Mouse (Mus musculus): Measurements from ENCODE around the gene Bbs12.

The Bbs12 gene

GRCm38 (mm10) chr3:37312370-37312941, at the start of gene Bbs12, which contains the start of gene Cetn4:
Gene Bbs12, plus strand, starts transcription at chr3:37312554.
Gene Cetn4, minus strand, starts transcription at chr3:37312708.
- peak; percentile 96 for DNase-seq (ENCODE audit: low read depth, low spot score)

DNA sequence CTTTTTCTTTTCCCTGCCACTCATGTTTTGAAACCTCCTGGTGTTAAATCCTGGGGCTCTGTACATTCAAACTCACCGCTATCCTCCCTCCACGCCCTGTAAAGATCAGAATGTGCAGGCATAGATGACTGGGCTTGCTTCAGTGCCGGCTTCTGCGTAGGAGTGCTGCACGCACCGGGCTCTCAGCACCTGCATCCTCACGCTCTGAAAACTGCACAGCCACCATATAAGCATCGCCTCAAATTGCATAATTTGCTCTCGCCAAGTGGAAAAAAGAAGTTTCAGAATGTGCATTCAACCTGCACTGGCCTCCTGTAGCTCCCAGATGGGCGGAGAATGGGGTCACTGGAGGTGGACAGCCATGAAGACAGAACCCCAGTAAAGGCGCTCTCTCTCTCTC, 44.0 kb upstream of the Bbs12 start:
- peak; percentile 67 for DNase-seq (ENCODE audit: low read depth, low spot score)

- no peak for DNase-seq (ENCODE audit: low read depth, low spot score)
Measured at GRCm38 (mm10) chr3:37269926-37270325, 42.4 kb upstream of the Bbs12 start.

DNA sequence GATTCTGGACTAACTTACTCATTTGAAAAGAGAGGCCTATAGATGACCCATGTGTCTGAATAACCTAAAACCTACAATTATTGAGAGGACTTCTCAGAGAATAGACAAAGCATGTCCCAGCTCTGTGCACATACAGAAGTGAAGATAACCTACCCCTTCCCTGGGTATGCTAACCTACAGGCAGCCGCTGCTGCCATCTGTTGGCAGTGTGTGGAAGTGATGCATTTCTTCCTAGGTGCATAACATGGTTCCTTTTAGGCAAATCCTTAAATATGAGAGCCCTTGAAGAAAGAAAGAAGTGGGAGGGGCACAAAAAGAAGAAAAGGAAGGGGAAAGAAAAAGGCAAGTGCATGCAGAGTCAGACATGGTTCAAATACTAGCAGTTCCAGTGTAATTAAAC, 41.1 kb upstream of the Bbs12 start:
- DNase-seq (ENCODE audit: low read depth, low spot score) = peak; percentile 79

- peak; percentile 48 for DNase-seq (ENCODE audit: low read depth, low spot score)
Measured at GRCm38 (mm10) chr3:37273092-37273491, 39.3 kb upstream of the Bbs12 start.

GRCm38 (mm10) chr3:37274661-37275060, 37.7 kb upstream of the Bbs12 start:
- DNase-seq (ENCODE audit: low read depth, low spot score) = no peak

GRCm38 (mm10) chr3:37280221-37280620, 32.1 kb upstream of the Bbs12 start:
- DNase-seq (ENCODE audit: low read depth, low spot score) = no peak

DNA sequence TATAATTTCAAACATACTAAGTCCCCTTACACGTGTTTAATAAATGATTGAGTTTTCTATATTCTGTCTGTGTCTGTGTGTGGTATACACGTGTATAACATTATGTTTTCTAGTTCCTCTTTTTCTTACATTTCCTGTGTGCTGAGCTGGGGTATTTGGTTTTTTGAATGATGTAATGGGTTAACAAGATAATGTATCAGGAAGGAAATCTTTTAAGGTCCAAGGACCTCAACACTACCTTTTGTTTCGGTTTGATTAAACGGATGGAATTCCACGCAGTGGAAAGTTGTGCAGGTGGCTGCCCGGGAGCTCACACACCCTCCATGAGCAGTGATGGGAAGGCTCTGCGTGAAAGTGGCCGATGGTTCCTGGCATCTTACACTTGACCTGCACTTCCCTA, 31.5 kb upstream of the Bbs12 start:
- DNase-seq (ENCODE audit: low read depth, low spot score) = peak; percentile 52

DNA sequence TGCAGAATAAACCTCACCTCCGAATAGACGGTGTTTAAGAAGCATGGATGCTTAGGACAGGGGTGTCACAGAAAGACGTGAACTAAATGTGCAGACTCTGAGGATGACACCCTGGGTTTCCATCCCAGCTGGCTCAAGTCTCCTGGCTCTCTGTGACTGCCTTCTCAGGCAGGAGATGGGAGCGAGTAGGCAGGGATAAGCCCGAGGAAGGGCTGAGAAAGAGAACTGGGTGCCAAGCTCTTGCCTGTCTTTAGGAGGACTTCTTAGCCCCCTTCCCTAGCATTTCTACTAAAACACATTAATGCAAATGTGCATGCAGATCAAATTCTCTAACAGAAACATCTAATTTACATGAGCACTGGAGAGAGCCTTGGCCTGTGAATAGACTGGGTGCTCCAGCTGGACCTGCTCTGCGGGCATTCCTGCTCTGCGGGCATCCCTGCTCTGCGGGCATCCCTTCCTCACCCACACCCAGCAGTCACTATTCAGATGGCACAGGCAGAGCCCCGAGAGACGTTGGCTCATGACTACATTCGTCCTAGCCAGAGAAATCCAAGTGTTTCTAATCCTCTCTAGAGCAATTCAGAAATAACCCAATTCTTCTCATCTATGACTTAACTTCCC, 29.9 kb upstream of the Bbs12 start:
- DNase-seq (ENCODE audit: low read depth, low spot score) = no peak

- no peak for DNase-seq (ENCODE audit: low read depth, low spot score)
Measured at GRCm38 (mm10) chr3:37283234-37283633, 29.1 kb upstream of the Bbs12 start.

DNA sequence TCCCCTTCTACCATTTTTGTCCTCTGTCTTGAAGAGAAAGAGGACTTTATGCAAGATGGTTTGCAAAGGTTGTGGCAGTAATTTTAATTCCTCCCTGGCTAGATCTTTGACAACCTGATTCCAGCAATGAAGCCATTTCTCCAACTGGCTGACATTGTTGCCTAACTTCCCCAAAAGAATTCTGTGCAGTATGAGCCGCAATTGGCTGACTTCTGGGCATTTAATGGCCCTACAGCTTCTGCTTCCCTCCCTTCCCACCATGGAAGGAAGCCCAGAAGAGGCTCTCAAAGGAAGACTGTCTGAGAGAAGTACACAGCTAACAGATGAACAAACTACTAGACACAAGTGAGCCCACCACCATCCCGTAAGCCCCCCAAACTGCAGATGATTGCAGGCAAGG, 23.1 kb upstream of the Bbs12 start:
- no peak for DNase-seq (ENCODE audit: low read depth, low spot score)

DNA sequence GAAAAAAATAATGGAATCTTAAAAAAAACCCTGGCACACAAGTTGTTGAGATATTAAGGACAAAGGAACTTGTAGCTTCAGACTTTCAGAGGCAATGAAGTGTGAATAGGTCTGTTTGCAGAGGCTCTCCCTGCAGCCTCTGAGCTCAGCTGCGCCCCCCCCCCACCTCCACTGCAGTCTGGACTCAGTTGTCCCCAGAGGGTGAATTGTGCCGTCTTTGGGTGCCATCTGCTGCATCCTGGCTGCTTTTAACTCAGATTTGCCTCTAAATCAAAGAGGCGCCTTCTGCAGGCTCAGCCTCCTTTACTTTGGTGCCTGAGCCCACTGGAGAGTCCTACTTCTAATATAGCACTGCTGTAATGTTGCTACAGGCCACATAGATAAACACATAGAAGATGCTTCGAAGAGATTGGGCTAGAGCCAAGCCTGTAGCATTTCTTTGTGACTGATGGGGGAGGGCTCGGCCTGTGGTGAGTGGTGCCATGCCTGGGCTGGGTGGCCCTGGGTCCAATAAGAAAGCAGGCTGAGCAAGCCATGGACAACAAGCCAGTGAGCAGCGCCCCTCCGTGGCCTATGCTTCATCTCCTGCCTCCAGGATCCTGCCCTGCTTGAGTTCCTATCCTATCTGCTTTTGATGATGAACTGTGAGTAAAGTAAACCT, 21.3 kb upstream of the Bbs12 start:
- no peak for DNase-seq (ENCODE audit: low read depth, low spot score)

- no peak for DNase-seq (ENCODE audit: low read depth, low spot score)
Measured at GRCm38 (mm10) chr3:37291929-37292328, 20.4 kb upstream of the Bbs12 start.

- peak; percentile 62 for DNase-seq (ENCODE audit: low read depth, low spot score)
Measured at GRCm38 (mm10) chr3:37292654-37293053, 19.7 kb upstream of the Bbs12 start.

- no peak for DNase-seq (ENCODE audit: low read depth, low spot score)
Measured at GRCm38 (mm10) chr3:37299470-37299869, 12.9 kb upstream of the Bbs12 start.

- DNase-seq (ENCODE audit: low read depth, low spot score) = peak; percentile 80
Measured at GRCm38 (mm10) chr3:37302685-37303084, 9.7 kb upstream of the Bbs12 start.

DNA sequence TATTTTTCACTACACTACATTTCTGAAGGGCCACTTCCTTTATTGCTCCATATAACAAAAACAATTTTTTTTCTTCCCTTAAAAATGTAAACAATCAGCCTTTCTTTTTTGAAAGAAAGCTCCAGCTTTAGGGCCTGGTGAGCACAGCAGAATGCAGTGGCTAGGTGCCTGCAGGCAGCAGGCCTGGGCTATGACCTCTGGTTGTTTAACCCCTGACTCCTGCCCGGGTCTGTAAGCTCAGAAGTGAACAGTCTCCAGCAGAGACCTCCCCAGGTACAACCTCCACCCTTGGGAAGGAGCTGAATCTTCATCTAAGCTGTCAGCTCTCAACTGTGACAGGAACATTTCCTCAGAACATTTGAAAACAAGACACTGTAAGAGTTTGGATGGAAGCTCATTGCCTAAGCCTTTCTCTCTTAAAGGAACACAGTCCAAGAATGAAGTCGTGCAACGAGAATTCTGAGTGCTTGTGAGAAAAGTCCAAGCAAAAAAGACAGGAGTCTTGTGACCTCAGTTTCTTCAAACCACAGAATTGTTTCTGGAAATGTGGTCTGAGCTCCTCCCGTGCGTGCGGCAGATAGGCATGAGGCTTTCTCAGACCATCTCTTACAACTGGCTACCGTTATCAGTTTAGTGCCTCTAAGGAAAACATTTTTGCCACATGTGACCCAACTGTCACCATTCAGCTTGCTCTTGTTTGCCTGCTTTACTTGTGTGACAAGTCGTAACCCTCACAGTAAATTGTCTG, 8.8 kb upstream of the Bbs12 start:
- no peak for DNase-seq (ENCODE audit: low read depth, low spot score)

DNA sequence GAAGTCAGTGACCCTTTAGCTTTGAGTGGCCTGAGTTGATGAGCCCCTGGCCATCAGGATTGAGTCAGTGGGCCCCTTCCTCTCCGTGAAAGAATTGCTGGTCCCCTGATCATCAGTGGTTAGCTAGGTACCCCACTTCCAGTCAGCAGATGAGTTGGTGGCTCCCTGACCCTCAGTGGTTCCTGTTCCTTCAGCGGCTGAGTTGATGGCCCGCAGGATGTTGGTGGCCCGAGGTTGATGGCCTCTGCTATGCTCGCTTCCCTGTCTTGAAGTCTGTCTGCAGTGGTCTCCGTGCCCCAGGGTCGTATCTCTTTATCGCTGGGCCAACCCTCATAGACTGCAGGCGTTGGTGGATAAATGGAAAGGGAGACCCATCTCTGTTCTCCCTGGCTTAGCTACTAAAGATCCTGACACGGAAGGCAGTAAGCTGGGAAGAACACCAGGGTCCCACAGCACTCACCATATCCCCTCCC, 421 bp upstream of the Bbs12 start:
- no peak for DNase-seq (ENCODE audit: low read depth, low spot score)

DNA sequence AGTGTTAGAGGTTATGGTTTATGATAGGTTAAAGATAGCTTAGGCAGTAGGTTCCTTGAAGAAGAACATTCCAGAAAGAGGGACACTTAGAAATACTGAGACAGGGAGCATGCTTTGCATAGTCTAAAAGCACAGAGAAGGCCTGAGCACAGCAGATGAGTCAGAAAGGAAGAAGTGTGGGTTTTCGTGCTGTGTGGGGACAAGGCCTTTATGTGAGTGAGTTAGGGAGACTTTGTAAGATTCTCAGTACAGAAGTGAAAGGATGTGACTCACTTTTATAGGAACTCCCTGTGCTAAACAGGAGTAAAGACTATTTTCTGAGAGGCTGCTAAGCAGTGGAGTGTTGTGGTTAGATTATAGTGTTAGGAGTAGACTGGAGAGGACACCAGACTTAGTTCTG, 1.0 kb downstream of the Bbs12 start:
- peak; percentile 76 for DNase-seq (ENCODE audit: low read depth, low spot score)

- no peak for DNase-seq (ENCODE audit: low read depth, low spot score)
Measured at GRCm38 (mm10) chr3:37316233-37316632, 3.9 kb downstream of the Bbs12 start.

GRCm38 (mm10) chr3:37324310-37324709, 12.0 kb downstream of the Bbs12 start:
- DNase-seq (ENCODE audit: low read depth, low spot score) = peak; percentile 38
